ENCODE assay signal across 14 mouse cellular contexts in the genomic region with DNA sequence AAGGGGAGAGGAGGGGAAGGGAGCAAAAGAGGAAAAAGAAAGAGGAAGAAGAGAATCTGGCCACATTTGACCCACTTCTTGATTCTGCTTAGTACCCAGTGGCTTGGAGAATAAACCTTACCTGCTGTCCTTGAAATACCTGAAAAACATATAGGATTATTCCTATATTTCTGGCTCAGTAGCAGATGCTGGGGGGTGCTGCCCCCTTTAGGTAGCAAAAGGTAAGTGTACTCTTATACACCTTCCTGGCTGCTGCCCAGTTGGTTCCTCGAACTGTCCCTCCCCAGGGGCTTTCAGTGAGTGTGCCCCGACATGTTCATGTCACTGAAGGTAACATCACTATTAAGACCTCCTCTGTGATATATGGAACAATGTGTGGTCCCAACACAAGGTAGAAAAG.
DNase-seq lines count a peak whose midpoint lies in the region; ATAC-seq and TF ChIP-seq lines count a peak whose summit lies in the region.
"Had no signal": no experiment of that assay in that cellular context is flagged by ENCODE, and none has a peak within 500 bp of the region (broad histone marks: within the 10 kb centered on the region; RNA-seq: fewer than 3 reads in every experiment).

No protein-coding gene starts in this region.

- H3K9ac ChIP-seq in forebrain, postnatal 0 days = no peak overlapping the region
- H3K9ac ChIP-seq in forebrain, embryonic 16.5 days (replicated peaks; ENCODE audit: low read depth, low read length) = no peak overlapping the region
- H3K9ac ChIP-seq in liver, embryonic 14.5 days (replicated peaks) = no peak overlapping the region
- no peak overlapping the region for H3K9ac ChIP-seq in liver, embryonic 11.5 days (ENCODE audit: low read depth, low read length)
- no peak overlapping the region for H3K9ac ChIP-seq in ES-Bruce4 (ENCODE audit: low read depth, poor library complexity, severe bottlenecking)
- H3K9ac ChIP-seq in forebrain, embryonic 12.5 days = no peak overlapping the region
- H3K9ac ChIP-seq: liver, embryonic 15.5 days had no signal

- no peaks in the 10 kb centered on the region for H3K36me3 ChIP-seq in forebrain, postnatal 0 days (ENCODE audit: insufficient read depth)
- H3K36me3 ChIP-seq in forebrain, embryonic 16.5 days (ENCODE audit: control insufficient read depth, insufficient read depth) = no peaks in the 10 kb centered on the region
- H3K36me3 ChIP-seq in liver, embryonic 14.5 days (replicated peaks; ENCODE audit: control insufficient read depth, insufficient read depth, low read depth) = no peaks in the 10 kb centered on the region
- H3K36me3 ChIP-seq in liver, embryonic 11.5 days (ENCODE audit: control insufficient read depth, insufficient read depth, low read length) = no peaks in the 10 kb centered on the region
- H3K36me3 ChIP-seq in ES-Bruce4 (ENCODE audit: control insufficient read depth, insufficient read depth, low read length, poor library complexity, severe bottlenecking) = no peaks in the 10 kb centered on the region
- no peaks in the 10 kb centered on the region for H3K36me3 ChIP-seq in forebrain, embryonic 12.5 days (replicated peaks)
- H3K36me3 ChIP-seq: embryonic facial prominence, embryonic 10.5 days; heart, embryonic 10.5 days; liver, embryonic 15.5 days had no signal

- TF ChIP-seq CTCF in forebrain, postnatal 0 days (IDR thresholded peaks at IDR 0.05; ENCODE audit: low read depth) = 0 out of 2 replicates have a peak, but pooled peaks have one; percentile 17
- TF ChIP-seq CTCF in liver, embryonic 14.5 days (IDR thresholded peaks at IDR 0.05; ENCODE audit: low read depth) = peak; percentile 9; the same call in 1 of the 2 replicates
- TF ChIP-seq CTCF in ES-Bruce4 (IDR thresholded peaks at IDR 0.05; ENCODE audit: low read depth, low read length) = peak; percentile 9

- no peak overlapping the region for H3K27ac ChIP-seq in forebrain, postnatal 0 days (ENCODE audit: low read depth, low read length)
- no peak overlapping the region for H3K27ac ChIP-seq in forebrain, embryonic 16.5 days (ENCODE audit: low read length)
- H3K27ac ChIP-seq in liver, embryonic 14.5 days = no peak overlapping the region
- H3K27ac ChIP-seq in liver, embryonic 11.5 days (ENCODE audit: low read depth, low read length) = no peak overlapping the region
- no peak overlapping the region for H3K27ac ChIP-seq in ES-Bruce4 (ENCODE audit: insufficient read depth, low read length)
- no peak overlapping the region; the same call in 1 of the 2 replicates for H3K27ac ChIP-seq in forebrain, embryonic 12.5 days
- H3K27ac ChIP-seq: embryonic facial prominence, embryonic 10.5 days; heart, embryonic 10.5 days; liver, embryonic 15.5 days had no signal

- H3K4me2 ChIP-seq in forebrain, postnatal 0 days (ENCODE audit: low read depth) = no peak overlapping the region
- H3K4me2 ChIP-seq in forebrain, embryonic 16.5 days (ENCODE audit: low read length) = no peak overlapping the region
- no peak overlapping the region for H3K4me2 ChIP-seq in liver, embryonic 14.5 days (ENCODE audit: low read depth)
- H3K4me2 ChIP-seq in liver, embryonic 11.5 days = no peak overlapping the region
- no peak overlapping the region for H3K4me2 ChIP-seq in forebrain, embryonic 12.5 days
- H3K4me2 ChIP-seq: liver, embryonic 15.5 days had no signal

- no peak for TF ChIP-seq POLR2A in ES-Bruce4 (IDR thresholded peaks at IDR 0.05; ENCODE audit: insufficient read depth, low read length)

- TF ChIP-seq EP300 in liver, embryonic 14.5 days (IDR thresholded peaks at IDR 0.05; ENCODE audit: low read depth) = no peak
- no peak for TF ChIP-seq EP300 in ES-Bruce4 (IDR thresholded peaks at IDR 0.05; ENCODE audit: insufficient read depth, low read depth, low read length)

- 70% methylated on average over 2 of the region's 2 CpGs for WGBS in forebrain, postnatal 0 days
- WGBS in forebrain, embryonic 16.5 days = 75% methylated on average over 2 of the region's 2 CpGs
- 44% methylated on average over 2 of the region's 2 CpGs for WGBS in liver, embryonic 14.5 days (ENCODE audit: insufficient replicate concordance)
- WGBS in liver, embryonic 11.5 days = 75% methylated on average over 2 of the region's 2 CpGs
- WGBS in forebrain, embryonic 12.5 days = 68% methylated on average over 2 of the region's 2 CpGs

- no peaks in the 10 kb centered on the region for H3K4me1 ChIP-seq in forebrain, postnatal 0 days (ENCODE audit: insufficient read depth)
- H3K4me1 ChIP-seq in forebrain, embryonic 16.5 days (replicated peaks; ENCODE audit: control insufficient read depth, insufficient read depth, low read length) = peaks cover 6% of the 10 kb centered on the region
- H3K4me1 ChIP-seq in liver, embryonic 14.5 days (replicated peaks; ENCODE audit: control insufficient read depth in 2 of 2, insufficient read depth in 2 of 2, low read length in 1 of 2) = no peaks in the 10 kb centered on the region
- H3K4me1 ChIP-seq in liver, embryonic 11.5 days (replicated peaks; ENCODE audit: control insufficient read depth, insufficient read depth, low read length) = no peaks in the 10 kb centered on the region
- H3K4me1 ChIP-seq in ES-Bruce4 (ENCODE audit: control insufficient read depth, insufficient read depth, low read length) = no peaks in the 10 kb centered on the region
- peaks cover 20% of the 10 kb centered on the region for H3K4me1 ChIP-seq in forebrain, embryonic 12.5 days
- H3K4me1 ChIP-seq: heart, embryonic 10.5 days; liver, embryonic 15.5 days had no signal

- H3K27me3 ChIP-seq in forebrain, postnatal 0 days (ENCODE audit: insufficient read depth, low read length) = no peaks in the 10 kb centered on the region
- H3K27me3 ChIP-seq in forebrain, embryonic 16.5 days (replicated peaks; ENCODE audit: control insufficient read depth, insufficient read depth, low read length) = no peaks in the 10 kb centered on the region
- H3K27me3 ChIP-seq in liver, embryonic 14.5 days (ENCODE audit: control insufficient read depth, insufficient read depth, low read length) = no peaks in the 10 kb centered on the region
- H3K27me3 ChIP-seq in liver, embryonic 11.5 days (replicated peaks; ENCODE audit: control insufficient read depth, insufficient read depth, low read length) = no peaks in the 10 kb centered on the region
- peaks cover 1% of the 10 kb centered on the region; the same call in 1 of the 2 replicates for H3K27me3 ChIP-seq in ES-Bruce4 (ENCODE audit: control insufficient read depth, insufficient read depth, low read length, poor library complexity, severe bottlenecking)
- H3K27me3 ChIP-seq in forebrain, embryonic 12.5 days = no peaks in the 10 kb centered on the region
- H3K27me3 ChIP-seq: liver, embryonic 15.5 days had no signal

- DNase-seq in forebrain, postnatal 0 days = no peak
- no peak for DNase-seq in liver, embryonic 14.5 days (ENCODE audit: low read depth in 3 of 3, low spot score in 3 of 3)
- DNase-seq in liver, embryonic 11.5 days (ENCODE audit: low spot score) = no peak
- peak; percentile 4 for DNase-seq in induced T-regulatory cell, adult 2 months (ENCODE audit: low read depth)
- no peak for DNase-seq in MN1 (ENCODE audit: low spot score)
- DNase-seq: cerebellum, adult 9-10 months; heart, postnatal 4 days; thymus, adult 18-20 months had no signal

- no peak overlapping the region for H3K4me3 ChIP-seq in forebrain, postnatal 0 days (ENCODE audit: low read depth, low read length)
- H3K4me3 ChIP-seq in forebrain, embryonic 16.5 days (replicated peaks; ENCODE audit: low read length) = no peak overlapping the region
- no peak overlapping the region for H3K4me3 ChIP-seq in liver, embryonic 14.5 days (ENCODE audit: insufficient read depth in 1 of 2, low read depth in 2 of 2, low read length in 2 of 2)
- no peak overlapping the region for H3K4me3 ChIP-seq in liver, embryonic 11.5 days (ENCODE audit: low read depth, low read length)
- H3K4me3 ChIP-seq in ES-Bruce4 (ENCODE audit: low read depth, low read length) = no peak overlapping the region
- no peak overlapping the region for H3K4me3 ChIP-seq in forebrain, embryonic 12.5 days (replicated peaks)
- H3K4me3 ChIP-seq: embryonic facial prominence, embryonic 10.5 days; heart, embryonic 10.5 days; liver, embryonic 15.5 days had no signal

- H3K9me3 ChIP-seq in forebrain, postnatal 0 days (ENCODE audit: low read length) = no peaks in the 10 kb centered on the region
- H3K9me3 ChIP-seq in forebrain, embryonic 16.5 days (ENCODE audit: control insufficient read depth, low read length) = no peaks in the 10 kb centered on the region
- no peaks in the 10 kb centered on the region for H3K9me3 ChIP-seq in liver, embryonic 14.5 days (ENCODE audit: control insufficient read depth, low read length)
- H3K9me3 ChIP-seq in liver, embryonic 11.5 days (ENCODE audit: control insufficient read depth, low read length) = no peaks in the 10 kb centered on the region
- H3K9me3 ChIP-seq in ES-Bruce4 (replicated peaks; ENCODE audit: control insufficient read depth, insufficient read depth, low read length, poor library complexity, severe bottlenecking) = no peaks in the 10 kb centered on the region
- no peaks in the 10 kb centered on the region for H3K9me3 ChIP-seq in forebrain, embryonic 12.5 days
- H3K9me3 ChIP-seq: embryonic facial prominence, embryonic 10.5 days; heart, embryonic 10.5 days; liver, embryonic 15.5 days had no signal

- no peak for ATAC-seq in forebrain, postnatal 0 days
- ATAC-seq in forebrain, embryonic 16.5 days = no peak
- no peak for ATAC-seq in liver, embryonic 14.5 days (ENCODE audit: insufficient read depth)
- ATAC-seq in liver, embryonic 11.5 days (replicated peaks; ENCODE audit: low FRiP score) = no peak
- no peak for ATAC-seq in forebrain, embryonic 12.5 days (ENCODE audit: low FRiP score)
